Mouse (Mus musculus): ENCODE measurements at regions not wholly inside any gene's neighbourhood (a gene's known extent, or its start where the extent isn't known, plus 50 kb on each side); places are given as distances from the start of the nearest gene placed in this dataset.

DNA sequence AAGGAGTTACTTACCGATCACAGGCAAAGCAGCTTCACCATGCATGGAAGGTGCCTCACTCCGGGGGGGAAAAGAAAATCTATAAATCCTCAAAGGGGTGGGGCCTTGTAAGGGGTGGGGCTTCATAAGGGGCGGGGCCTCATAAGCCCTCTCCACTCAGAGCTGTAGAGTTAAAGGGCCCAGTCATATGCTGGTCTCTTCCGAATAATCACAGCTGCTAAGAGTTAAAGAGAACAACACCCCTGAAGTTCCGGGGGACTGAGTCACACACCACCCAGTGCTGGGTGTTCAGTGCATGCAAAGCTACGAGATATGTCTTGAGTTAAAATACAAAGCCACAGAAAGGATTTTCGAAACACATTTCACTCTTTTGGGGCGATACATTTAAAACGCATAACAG lies 134.1 kb upstream of the Kctd3 start:
- TF ChIP-seq ZNF384 (IDR thresholded peaks at IDR 0.05; ENCODE audit: low read depth, low read length) (no peak), HCFC1 (IDR thresholded peaks at IDR 0.05; ENCODE audit: borderline replicate concordance, insufficient read depth, low read length) (no peak), ZC3H11A (IDR thresholded peaks at IDR 0.05; ENCODE audit: borderline replicate concordance, low read depth, low read length) (no peak), MAFK (IDR thresholded peaks at IDR 0.05; ENCODE audit: insufficient read depth, low read depth, low read length) (no peak), CHD2 (IDR thresholded peaks at IDR 0.05; ENCODE audit: low read depth, low read length) (no peak)

All from ES-E14 (cell line).